Mouse (Mus musculus) urinary bladder, postnatal 4 days (tissue): ENCODE data around the gene Mcrip1.
A peak's percentile ranks its signal among the peaks of the same experiment; 100 is the strongest.
"Not testable (repeated sequence)": the region's sequence is repeated elsewhere in the genome, so short reads cannot be mapped to it uniquely, and the experiment has no call there.

Source experiments
- DNase-seq, 2 experiments: peaks; one replicate each; pipeline ENCODE4 v3.0.0; 2021 to 2022; ENCODE audit warnings: low spot score in 2 of 2

Gene Mcrip1

DNA sequence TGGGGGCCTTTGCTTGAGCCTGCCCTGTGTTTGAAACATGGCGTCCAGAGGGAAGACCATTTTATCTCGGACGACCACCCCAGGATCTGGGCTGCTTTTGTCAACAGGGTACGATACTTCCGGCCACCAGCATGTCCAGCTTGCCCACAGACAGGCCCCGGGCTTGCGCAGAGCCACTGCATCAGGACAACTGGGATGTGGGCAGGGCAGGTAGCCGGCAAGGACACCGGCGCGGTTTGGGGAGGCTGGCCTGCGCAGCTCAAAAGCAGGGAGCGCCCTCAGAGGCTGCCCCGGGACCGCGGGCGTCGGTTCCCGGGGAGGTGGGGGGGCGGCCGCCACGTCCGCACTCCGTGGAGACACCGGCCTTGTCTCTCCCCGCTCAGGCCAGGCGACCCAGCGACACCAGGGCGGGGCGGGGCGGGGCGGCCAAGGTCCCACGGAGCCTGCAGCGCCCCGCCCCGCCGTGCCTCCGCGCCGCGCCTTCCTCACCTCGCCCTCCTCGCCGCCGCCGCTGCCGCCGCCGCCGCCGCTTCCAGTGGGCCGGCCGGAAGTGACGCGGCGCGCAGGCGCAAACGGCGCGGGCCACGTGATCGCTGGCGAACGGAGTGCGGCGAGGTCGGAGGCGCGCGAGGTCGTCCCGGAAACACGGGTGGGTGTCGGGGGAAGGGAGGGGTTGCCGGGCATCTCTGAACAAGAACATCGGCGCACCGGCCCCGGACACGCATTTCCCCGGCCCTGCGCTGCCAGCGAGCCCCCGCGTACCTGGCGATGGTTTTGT is at the start of gene Mcrip1:
Mcrip1 (minus strand) TSS at position 560 of the 778 bp plus-strand sequence.
- DNase-seq = peak; percentile 91 to 95

DNA sequence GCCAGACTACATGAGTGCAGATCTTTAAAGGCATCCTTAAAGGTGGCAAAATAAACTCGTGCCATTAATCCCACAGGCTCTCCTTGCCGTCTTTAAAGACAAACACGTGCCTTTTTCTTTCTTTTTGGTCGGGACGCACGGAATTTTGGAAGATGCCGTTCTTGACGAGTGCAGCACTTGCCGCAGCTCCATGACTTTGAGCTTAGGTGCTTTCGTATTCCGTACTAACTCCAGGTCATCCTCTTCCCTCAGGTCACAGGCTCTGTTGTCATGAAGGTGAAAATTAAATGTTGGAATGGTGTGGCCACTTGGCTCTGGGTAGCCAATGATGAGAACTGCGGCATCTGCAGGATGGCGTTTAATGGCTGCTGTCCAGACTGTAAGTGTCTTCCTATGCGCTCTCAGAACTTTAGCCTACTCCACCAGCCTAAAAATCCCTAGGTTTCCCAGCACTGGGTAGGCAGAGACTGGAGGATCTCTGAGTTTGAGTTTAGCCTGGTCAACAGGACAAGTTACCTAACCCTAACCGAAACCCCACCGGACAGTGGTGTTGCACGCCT is 49.5 kb upstream of the Mcrip1 start:
- no peak for DNase-seq

DNA sequence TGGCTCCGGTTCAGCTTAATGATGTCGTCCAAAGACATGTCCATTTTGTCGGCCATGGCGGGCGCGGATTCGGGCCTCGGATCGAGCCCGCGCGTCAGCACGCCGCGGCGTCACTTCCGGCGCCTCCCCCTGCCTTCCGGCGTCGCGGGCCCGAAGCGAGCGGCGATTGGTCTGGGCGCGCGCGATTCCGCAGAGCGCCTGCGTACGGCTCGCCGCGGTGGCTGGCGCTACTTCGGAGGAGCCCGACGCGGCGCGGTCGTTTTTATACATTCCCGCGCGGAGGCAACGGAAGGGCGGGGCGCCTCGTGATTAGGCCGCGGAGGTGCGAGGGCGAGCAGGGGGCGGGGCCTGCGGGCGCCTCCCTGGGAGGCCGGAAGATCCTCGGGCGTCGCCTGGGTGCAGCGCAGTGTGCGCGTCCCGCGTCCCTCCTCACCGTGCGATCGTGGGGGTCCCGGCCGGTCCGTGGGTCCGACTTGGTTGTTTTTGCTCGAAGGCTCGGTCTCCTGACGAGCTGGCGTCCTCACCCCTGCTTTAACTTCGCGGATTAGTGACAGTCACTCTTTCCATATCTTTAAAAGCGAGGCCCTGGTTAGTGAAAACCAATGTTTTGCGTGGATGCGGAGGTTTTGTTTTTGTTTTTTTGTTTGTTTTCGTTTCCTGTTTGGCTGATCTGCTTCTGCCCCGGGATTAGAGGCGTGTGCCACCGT is 48.9 kb upstream of the Mcrip1 start, which contains the start of the genes Alyref and Anapc11:
Alyref (minus strand) TSS at position 83 of the 707 bp plus-strand sequence.
Anapc11 (plus strand) TSS at position 139 of the 707 bp plus-strand sequence.
- DNase-seq = peak; percentile 92 to 95

DNA sequence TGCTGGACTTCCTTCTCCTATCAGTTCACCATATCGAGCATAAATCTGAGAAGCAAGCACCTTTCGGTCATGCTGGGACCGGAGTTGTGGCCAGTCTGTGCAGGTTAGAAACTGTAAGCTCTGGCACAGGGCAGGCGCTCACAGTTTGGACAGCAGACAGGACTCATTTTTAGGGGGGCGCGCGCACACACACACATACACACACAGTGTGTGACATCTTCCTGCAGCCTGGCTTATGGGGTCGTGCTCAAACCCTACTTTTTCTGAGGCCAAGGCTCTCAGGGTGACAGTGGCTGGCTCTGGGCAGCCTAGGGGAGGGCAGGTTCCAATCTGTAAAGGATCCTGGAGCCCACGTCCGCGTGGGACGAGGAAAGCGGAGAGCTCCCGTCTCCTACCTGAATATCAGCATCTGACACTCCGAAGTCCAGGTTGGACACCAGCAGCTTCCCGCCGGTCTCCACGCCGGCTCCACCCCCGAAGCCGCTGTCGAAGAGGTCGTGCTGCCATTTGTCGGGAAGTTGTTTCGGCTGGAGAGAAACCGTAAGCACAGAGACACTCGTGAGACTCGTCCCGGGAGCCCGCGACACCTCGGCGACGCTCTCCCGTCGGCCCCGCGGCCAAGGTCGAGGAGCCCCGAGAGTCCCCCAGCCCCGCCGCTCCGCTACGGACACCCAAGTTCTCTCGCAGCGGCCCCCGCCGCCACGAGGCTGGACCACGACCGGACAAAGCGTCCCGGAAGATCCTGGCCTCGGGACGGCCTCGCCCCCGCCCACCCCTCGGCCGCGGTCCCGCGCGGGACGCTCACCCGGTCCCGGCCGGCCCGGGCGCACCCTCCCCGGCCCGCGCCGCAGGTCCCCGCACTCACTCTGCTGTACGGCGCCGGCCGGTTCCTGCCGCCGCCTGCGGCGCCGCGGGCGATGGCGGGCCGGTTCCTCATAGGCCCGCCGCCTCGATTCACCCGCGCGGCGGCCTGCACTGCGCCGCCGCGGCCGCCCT is 48.0 kb upstream of the Mcrip1 start:
- DNase-seq = no peak

DNA sequence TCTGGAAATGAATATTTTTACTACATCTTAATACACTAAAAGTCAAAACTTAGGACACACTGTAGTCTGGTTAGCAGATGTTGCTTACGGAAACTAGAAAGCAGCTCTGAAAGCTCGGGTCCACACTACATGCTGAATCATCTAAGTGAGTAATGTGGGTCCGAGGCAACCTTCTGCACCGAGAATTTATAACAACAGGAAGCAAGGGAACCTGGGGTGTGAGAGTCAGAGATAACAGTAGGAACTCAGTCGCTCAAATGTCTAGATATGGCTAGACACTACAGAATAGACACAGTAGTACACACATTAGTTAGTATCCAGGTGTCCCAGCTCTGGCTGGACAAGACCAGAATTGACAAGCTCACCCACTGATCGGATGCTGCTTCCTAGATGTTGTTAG is 39.0 kb upstream of the Mcrip1 start:
- no peak for DNase-seq

DNA sequence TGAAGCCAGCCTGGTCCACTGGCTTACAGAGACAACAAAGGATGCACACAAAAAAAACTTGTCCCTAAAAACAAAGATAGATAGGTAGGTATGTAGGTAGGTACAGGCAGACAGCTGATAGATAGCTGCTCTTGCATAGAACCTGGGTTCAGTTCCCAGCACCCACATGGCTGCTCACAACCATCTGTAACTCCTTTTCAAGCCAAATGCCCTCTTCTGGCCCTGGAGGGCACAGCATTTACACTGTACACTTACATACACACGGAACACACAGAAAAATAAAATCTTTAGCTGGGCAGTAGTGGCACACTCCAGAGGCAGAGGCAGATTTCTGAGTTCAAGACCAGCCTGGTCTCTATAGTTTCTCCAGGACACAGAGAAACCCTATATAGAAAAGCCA is 34.4 kb upstream of the Mcrip1 start:
- DNase-seq = no peak

DNA sequence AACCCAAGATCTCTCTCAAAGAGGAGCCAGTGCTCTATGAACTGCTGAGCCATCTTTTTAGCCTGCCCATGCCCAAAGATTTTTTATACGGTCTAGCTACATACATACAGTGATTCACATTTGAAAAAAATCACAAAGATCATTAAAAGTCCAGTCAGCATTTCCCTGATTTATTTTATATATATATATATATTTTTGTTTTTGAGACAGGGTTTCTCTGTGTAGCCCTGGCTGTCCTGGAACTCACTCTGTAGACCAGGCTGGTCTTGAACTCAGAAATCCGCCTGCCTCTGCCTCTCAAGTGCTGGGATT is 33.4 kb upstream of the Mcrip1 start:
- DNase-seq = not testable (repeated sequence)

DNA sequence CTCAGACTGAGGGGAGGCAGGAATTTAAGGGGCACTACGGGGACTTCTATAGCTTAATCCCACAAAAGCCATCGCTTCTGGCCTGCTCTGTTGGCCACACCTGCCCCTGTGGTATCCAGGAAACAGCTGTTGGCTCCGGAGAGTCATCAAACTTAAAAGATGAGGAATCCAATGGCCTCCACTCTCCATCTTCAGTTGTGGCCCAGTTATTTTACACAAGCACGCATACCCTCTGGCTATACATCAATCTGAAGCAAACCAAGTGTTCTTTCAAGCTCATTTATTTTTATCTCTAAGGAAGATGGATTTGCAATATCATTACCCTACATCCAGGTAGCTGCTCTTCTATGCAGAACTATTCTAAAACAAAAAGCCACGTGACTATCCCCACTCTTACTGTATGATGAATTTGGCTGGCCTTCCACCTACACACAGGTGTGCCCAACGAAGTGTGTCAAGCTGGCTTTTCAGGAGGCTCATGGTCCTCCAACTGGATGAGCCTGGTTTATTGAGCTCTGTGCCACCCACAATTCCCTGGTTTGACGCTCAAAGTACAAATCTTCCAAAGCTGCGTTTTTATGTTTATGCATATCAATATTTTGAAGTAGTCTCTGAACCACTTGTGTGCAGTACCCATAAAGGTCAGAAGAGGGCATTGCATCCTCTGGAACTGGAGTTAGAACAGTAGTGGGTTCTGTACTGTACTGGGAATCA is 32.9 kb upstream of the Mcrip1 start:
- no peak for DNase-seq

DNA sequence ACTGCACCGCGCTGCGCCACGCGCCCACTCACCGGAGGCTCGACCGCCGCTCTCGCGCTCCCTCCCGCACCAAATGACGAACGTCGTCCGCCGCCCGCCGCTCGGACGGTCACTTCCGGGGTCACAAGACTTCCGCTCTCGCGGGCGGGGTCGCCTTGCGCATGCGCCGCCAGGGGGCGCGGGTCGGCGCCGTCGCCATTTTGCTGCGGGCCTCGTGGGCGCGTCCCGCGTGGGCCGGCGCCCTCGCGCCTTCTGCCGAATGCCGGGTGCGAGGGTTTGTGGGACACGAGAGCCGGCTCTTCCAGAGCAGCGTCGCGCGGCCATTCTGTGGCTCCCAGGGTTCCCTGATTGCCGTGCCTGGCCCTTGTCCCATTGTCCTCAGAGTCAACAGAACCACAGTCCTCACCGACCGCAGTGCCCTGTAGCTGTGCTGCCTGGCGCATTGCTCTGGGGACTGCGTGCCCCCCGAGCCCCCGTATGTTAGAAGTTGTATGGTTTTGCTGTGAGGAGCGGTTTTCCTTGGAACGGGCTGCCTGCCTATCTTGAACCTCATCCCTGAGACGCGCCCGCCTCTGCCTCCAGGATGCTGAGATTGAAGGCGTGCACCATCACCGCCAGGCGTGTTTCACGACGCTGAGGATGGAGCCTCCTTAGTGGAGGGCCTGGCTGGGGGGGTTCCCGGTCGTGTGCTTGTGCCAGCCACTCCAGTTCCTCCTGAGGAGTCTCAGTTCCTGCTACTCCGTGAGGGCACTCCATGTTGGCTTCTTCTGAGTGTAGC is 32.2 kb upstream of the Mcrip1 start, which contains the start of gene Arhgdia:
Arhgdia (minus strand) TSS at position 135 of the 778 bp plus-strand sequence.
- peak; percentile 86 to 91 for DNase-seq

DNA sequence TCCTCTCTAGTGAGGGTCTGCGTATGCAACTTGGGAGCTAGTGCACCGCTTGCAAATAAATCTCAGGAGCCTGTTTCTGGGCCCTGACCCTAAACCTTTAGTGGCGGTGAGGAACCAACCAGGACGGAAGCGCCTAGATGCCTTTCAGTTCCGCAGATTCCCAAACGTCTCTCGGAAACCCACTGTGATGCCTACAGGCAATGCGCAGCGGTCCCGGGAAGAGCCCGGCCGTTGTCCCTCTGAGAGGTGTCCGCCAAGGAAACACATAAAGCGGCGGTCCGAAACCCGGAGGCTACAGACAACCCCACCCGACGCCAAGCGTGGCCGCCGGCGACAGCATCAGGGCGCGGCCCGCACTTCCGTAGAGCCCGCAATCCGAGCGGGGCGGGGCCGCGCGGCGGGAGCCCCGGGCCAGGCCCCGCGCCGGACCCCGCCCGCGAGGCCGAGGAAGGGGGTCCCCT is 31.4 kb upstream of the Mcrip1 start:
- peak in 1 of 2 experiments; percentile 43 for DNase-seq

DNA sequence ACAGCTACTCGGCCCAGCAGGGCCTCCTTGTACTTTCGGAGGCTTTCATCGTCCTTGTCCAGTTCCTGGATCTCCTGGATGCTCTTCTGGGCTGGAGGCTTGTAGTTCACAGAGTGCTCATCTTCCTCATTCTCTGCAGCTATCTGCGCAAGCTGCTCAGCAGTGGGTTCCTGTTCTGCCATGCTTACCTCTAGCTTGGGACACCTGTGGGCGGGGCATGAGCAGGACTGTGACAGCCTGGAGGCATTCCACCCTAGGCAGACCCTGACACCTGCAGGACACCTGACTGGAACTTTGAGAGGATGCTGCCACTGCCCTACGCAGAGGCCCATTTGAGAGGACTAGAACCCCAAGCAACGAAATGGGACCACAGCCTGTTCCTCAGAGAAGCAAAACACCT is 30.7 kb upstream of the Mcrip1 start:
- DNase-seq = no peak

DNA sequence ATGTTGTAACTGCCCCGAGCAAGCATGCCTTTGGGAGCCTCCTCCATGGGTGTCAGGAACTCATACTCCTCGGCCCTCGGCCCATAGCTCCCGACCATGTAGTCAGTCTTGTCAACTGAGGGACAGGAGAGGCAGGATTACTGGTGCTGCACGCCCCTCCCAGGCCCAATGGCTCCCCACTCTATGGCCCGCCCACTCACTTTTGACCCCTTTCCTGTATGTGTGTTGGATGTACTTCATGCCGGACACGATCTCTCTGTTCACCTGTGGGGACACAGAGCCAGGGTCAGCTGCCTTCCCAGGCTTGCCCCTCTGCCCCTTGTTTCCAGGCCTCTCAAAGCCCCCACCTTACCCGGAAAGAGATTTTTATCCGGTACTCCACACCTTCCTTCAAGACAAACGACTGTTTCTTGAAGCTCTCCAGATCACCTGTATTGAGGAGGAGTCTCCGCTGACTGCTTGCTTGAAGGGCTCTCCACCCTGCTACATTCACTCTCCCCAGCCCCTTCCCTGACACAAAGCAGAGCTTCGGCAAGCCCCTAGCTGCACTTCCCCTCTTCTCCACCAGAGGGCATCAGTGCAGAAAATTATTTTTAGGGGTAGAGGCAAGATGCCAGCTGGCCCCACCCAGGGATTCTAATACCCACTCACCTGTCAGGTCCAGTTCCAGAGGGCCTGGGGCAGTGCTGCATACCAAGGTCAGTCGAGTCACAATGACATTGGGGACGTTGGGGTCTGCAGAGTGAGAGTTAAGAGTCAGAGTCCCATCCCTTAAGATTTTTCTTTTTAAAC is 30.0 kb upstream of the Mcrip1 start:
- DNase-seq = peak; percentile 52 to 79

DNA sequence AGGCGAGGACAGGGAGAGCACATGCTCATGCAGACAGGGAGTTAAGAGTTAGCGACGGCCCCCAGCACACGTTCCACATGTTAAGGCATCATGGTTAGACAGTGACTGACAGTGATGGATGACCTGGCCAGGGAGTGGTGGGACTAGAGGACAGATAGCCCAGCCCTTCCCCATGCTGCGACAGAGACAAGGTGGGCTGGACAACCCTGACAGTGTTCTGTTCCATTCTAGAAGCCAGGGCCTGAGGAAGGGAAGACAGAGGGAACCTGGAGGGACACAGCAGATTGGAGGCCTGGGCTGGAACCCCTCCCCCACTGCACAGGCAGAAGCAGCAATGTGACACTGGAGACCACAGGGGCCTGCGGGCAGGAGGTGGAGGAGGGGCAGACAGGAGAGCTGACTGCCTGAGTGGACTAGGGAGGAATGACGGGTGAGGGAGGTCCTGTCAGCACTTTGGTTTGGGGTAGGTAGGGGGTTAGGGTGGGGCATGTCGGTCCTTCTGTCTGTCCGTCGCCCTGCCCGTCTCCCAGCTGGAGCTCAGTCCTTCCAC is 29.2 kb upstream of the Mcrip1 start:
- DNase-seq = no peak

DNA sequence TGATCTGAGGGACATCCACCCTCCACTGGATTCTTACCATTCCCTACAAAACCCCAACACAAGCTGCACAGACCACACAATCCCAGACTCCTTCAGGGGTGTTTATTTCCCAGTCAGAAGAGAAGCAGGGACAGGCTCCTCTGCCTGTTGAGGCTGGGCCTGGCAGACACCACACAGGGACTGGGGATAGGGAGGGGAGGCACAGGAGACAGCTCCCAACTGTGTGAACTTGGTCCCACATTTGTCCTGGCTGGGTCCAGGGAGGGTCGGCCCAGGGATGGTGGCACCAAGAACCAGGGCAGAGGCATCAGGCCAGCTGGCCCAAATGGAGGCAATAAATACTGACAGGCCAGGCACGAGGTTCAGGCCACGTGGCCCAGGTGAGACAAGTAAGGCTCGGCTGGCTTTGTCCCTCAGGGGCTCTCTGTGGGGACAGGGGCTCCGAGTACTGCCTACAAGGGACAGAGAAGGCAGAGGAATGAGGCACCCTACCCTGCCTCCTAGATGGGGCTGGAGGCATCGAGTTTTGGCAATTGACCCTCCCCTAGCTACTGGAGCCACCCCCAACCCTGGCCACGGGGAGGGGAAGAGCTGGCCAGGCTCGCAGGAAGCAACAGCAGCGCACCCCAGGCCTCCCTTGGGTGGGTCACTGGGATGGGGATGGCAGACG is 28.6 kb upstream of the Mcrip1 start:
- no peak for DNase-seq

DNA sequence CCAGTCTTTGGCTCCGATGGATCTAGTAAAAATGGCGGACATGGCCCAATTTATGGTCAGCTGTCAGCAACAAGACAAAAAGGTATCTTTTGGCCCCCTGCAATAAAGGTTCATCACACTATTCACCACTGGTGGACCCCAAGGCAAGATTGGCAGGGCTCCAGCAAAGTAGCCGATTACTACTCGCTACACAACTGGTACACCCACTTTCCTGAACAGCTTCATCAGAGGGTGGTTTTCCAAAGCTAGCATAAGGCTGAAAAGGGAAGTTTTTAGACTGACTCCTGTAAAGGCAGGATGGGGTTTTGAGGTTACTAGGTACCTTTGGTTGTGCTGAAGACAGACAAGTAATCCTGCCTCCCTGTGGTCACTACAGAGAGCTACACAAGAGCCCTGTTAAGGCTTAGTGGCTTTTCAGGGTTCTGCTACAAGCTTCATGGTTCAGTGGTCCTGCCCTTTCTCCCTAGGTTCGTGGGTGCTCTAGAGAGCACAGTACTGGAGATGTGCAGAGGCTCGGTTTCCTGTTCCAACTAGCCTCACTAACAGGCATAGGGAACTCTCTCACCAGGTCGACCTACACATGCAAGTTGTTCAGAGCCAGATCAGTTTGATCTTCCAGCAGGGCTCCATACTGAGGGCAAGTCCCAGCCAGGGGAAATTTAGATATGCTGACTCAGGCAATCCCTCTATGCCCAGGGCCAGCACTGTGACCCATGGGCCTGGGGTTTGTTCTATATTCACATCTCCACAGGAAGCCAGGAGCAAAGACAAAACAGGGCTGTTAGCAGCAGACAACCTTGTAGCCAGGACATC is 27.9 kb upstream of the Mcrip1 start:
- DNase-seq = no peak

DNA sequence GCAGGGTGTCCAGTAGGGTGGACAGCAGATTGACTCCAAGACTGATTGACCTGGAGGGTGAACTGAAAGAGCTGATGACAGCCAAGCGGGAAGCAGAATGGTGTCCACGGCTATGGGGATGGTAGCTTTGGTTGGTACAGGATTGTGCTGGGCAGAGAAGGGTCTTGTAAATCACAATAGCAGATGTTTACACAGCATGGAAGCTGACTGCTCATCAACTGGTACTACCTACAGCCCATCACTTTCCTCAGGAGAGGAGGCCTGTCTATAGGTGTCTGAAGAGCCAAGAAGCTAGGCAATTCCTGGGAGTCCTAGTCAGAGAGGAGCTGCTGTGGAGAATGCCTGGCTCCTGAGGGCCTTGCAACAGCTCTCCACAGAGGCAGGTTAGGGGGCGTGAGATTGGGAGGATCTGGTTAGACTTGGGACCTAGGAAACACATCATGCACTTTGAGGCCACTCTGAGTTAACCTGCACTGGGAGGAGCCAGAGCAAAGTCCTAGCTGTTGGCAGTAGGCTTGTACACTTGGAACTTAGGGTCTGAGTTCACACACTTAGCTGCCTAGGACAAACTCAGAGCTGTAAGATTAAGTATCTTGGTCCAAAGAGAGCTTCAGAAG is 26.9 kb upstream of the Mcrip1 start:
- DNase-seq = no peak

DNA sequence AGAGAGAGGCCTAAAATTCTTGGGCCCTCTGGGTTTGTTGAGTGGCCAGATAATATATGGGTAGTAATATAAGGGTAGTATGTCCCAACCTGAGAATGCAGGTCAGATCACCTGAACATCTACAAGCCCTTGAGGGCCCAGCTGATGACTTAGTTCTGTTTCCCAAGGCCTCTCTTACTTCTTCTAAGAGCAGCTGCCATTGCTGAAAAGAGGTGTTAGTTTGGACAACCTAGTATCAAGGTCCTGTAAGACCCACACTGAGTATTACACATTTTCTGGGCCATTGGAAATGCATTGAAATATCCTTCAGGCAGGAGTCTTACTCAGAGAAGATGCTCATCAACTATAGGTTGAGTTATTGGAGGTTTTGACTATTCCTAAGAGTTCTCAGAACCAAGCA is 26.4 kb upstream of the Mcrip1 start:
- DNase-seq = no peak
